Mouse (Mus musculus) G1E-ER4 (cell line): ENCODE data around the gene Txnip. TPM values are rescaled to one million over a fixed set of nuclear protein-coding genes. Genes with fewer than 3 reads are reported as not detected.

Source experiments
- GATA1 ChIP-seq: IDR thresholded peaks from one replicate; pipeline ENCODE4 v1.8.0; 2012; ENCODE audit warnings: low read length, inconsistent platforms
- polyA plus RNA-seq: library from polyadenylated mRNA; stranded (reverse); fragments of >175 nt; gene quantifications from 2 replicates; pipeline ENCODE4 v1.2.3, GENCODE M21; 2012

Gene Txnip
- 9.6 and 10.6 TPM in 2 replicates for polyA plus RNA-seq

- TF ChIP-seq GATA1, result no peak
Observed at GRCm38 (mm10) chr3:96557694-96558093, at the start of gene Txnip. Gene Txnip, plus strand, starts transcription at chr3:96557957.

GRCm38 (mm10) chr3:96520171-96520570, 37.6 kb upstream of the Txnip start:
- no peak for TF ChIP-seq GATA1

GRCm38 (mm10) chr3:96522149-96522548, 35.6 kb upstream of the Txnip start:
- no peak for TF ChIP-seq GATA1

GRCm38 (mm10) chr3:96524028-96524810, 33.5 kb upstream of the Txnip start:
- TF ChIP-seq GATA1, result no peak

GRCm38 (mm10) chr3:96524914-96525313, 32.8 kb upstream of the Txnip start, which contains the start of gene Hfe2:
Gene Hfe2, plus strand, starts transcription at chr3:96525172.
- no peak for TF ChIP-seq GATA1

GRCm38 (mm10) chr3:96526013-96526762, 31.6 kb upstream of the Txnip start:
- TF ChIP-seq GATA1, result no peak

GRCm38 (mm10) chr3:96526864-96527542, 30.8 kb upstream of the Txnip start:
- TF ChIP-seq GATA1, result no peak

DNA sequence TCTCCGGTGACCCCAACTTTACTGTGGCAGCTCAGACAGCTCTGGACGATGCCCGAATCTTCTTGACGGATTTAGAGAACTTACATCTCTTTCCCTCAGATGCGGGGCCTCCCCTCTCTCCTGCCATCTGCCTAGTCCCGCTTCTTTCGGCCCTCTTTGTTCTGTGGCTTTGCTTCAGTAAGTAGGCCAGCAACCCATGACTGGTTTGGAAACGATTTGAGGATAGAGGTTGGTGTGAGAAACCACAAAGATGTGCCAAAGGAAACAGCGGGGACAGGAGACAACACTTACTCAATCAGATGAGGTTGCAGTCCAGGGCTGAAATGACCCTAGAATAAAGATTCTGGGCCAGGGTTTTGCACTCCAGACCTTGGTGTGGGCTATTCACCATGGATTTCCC, 29.3 kb upstream of the Txnip start:
- TF ChIP-seq GATA1, result no peak

- no peak for TF ChIP-seq GATA1
Observed at GRCm38 (mm10) chr3:96532050-96532449, 25.7 kb upstream of the Txnip start.

GRCm38 (mm10) chr3:96534300-96534699, 23.5 kb upstream of the Txnip start:
- no peak for TF ChIP-seq GATA1

DNA sequence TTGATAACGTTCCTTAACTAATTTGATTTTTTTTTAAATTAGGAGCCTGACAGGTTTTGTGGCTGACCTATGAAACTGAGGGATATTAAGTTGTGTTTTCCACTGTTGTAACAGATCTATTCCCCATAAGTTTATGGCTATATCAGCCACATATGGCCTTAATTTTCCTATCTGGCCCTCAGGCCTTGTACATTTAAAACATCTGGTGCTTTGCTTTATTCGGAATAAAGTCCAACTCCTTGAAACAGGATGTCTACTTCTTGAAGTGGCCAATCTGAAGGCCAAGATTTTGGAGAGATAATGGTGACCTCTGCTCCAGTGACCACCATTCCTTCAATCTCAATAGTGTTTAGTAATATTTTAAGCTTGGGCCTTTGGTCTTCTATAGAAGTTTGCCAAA, 18.4 kb upstream of the Txnip start:
- no peak for TF ChIP-seq GATA1

DNA sequence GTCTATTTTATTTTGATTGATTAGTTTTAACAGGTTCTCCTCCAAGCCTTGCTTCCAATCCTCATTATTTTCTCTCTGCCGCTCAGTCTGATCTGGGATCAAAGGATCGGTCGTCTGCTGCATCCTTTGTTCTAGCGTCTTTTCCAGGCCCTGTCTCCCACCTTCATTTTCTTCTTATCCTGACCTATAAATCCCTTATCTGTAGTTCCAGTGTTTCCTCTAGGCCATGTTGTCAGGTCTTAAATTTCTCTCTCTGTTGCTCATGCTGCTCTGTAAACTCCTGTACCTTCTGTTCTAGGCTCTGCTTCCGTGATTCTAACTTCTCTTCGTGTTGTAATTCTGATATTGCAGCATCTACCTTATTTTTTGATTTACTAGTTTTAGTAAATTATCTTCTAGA, 17.0 kb upstream of the Txnip start:
- no peak for TF ChIP-seq GATA1

GRCm38 (mm10) chr3:96541328-96542078, 16.3 kb upstream of the Txnip start:
- no peak for TF ChIP-seq GATA1

DNA sequence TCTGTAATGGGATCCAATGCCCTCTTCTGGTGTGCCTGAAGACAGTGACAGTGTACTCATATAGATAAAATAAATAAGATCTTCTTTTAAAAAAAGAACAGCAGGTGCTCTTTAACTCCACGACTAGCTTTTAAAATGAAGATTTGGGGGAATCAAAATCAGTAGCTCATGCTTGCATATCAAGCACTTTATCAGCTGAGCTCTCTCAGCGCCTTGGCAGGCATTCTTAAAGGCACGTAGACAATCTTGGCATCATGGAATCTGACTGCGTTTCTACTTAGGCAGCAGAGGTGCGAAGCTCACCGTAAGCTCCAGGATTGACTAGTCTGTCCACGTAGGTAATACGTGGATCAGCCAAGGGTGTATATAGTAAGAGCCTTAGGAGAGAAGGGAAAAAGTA, 15.2 kb upstream of the Txnip start:
- no peak for TF ChIP-seq GATA1

DNA sequence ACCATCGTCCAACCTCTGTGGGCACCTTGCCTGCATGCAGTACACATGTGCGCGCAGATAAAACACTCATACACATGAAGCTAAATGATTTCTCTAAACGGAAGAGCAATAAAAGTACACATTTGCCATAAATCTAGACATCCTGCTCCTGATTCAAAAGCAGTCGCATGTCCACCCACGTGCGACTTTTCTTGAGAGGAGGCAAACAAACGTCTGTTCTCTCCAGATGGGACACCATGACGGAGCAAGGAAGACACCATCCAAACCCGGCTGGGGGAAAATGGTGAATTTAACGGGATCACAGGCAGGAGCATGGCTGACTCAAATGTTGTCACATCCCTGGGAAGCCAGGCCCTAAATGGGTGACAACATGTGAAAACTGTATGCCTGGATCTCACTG, 14.4 kb upstream of the Txnip start:
- no peak for TF ChIP-seq GATA1
